Mouse (Mus musculus) midbrain, embryonic 11.5 days (tissue): ENCODE measurements around the gene Vangl1. TPM values are rescaled to one million over a fixed set of nuclear protein-coding genes. Genes with fewer than 3 reads are reported as not detected.

Source experiments
- ATAC-seq: fragments of 200-750 bp; cut with Nextera tagmentation; 2 replicates; pipeline ENCODE4 v1.8.0; 2017; ENCODE audit warnings: moderate TSS enrichment, moderate library complexity; ENCODE audit not compliant: low FRiP score
- DNase-seq: peaks from one replicate; pipeline ENCODE4 v3.0.0; 2015; ENCODE audit warnings: low spot score; ENCODE audit errors: missing footprints
- H3K27ac ChIP-seq: fragments of 300-500 bp; sonication (generic); 2 replicates; pipeline ENCODE4 v1.5.1; 2014; ENCODE audit warnings: low read depth, low read length
- H3K27me3 ChIP-seq: fragments of 300-500 bp; sonication (generic); 2 replicates; pipeline ENCODE4 v1.6.1; 2014; ENCODE audit warnings: mild to moderate bottlenecking, low read length, moderate library complexity, mixed read lengths; ENCODE audit not compliant: control insufficient read depth, insufficient read depth
- H3K36me3 ChIP-seq: fragments of 300-500 bp; sonication (generic); 2 replicates; pipeline ENCODE4 v1.6.1; 2014; ENCODE audit warnings: mild to moderate bottlenecking, low read length, moderate library complexity, mixed read lengths; ENCODE audit not compliant: control insufficient read depth, insufficient read depth
- H3K4me1 ChIP-seq: fragments of 300-500 bp; sonication (generic); 2 replicates; pipeline ENCODE4 v1.6.1; 2014; ENCODE audit warnings: low read length; ENCODE audit not compliant: control insufficient read depth, insufficient read depth
- H3K4me2 ChIP-seq: fragments of 300-500 bp; sonication (generic); 2 replicates; pipeline ENCODE4 v1.6.1; 2014; ENCODE audit warnings: mild to moderate bottlenecking, moderate library complexity
- H3K4me3 ChIP-seq: fragments of 300-500 bp; sonication (generic); 2 replicates; pipeline ENCODE4 v1.5.1; 2014; ENCODE audit warnings: low read depth, low read length
- H3K9ac ChIP-seq: fragments of 300-500 bp; sonication (generic); 2 replicates; pipeline ENCODE4 v1.6.1; 2014; ENCODE audit warnings: low read length
- H3K9me3 ChIP-seq: fragments of 300-500 bp; sonication (generic); 2 replicates; pipeline ENCODE4 v1.6.1; 2016; ENCODE audit warnings: low read length; ENCODE audit not compliant: control insufficient read depth
- WGBS: fragments of 180-500 bp; shearing (Covaris S2); extraction: QIAGEN DNeasy Blood & Tissue Kit; methylation state at CpG from one replicate; pipeline ENCODE4 v1.1.7; 2014; 5-methylcytosine and 5-hydroxymethylcytosine counted together
- polyA plus RNA-seq: library from polyadenylated mRNA; unstranded; fragments of >200 nt; fragmentation: Nextera tagmentation; extraction: Ambion mirVana; gene quantifications from 2 replicates; pipeline ENCODE4 v1.2.1, GENCODE M21; 2014

The Vangl1 gene
- polyA plus RNA-seq, 1 experiment from 2014 or later = 9.3 TPM

GRCm38 (mm10) chr3:102222756-102223155 lies 18.3 kb upstream of the Vangl1 start:
- 84% methylated on average over 8 of the region's 8 CpGs for WGBS
- Histone ChIP-seq H3K4me3 (no peak overlapping the region), H3K4me1 (no peaks in the 10 kb centered on the region), H3K9ac (no peak overlapping the region), H3K36me3 (no peaks in the 10 kb centered on the region), H3K27ac (no peak overlapping the region), H3K9me3 (no peaks in the 10 kb centered on the region; the same call in 1 of the 2 replicates), H3K4me2 (no peak overlapping the region), H3K27me3 (no peaks in the 10 kb centered on the region)
- no peak for ATAC-seq
- peak; percentile 56 for DNase-seq

- no peaks in the 10 kb centered on the region for H3K27me3 ChIP-seq
- WGBS = 79% methylated on average over 2 of the region's 2 CpGs
- DNase-seq (peak; percentile 75), ATAC-seq (no peak)
- no peaks in the 10 kb centered on the region for H3K36me3 ChIP-seq
- no peak overlapping the region for H3K9ac ChIP-seq
- H3K4me1 ChIP-seq = no peaks in the 10 kb centered on the region
- no peak overlapping the region for H3K4me3 ChIP-seq
- H3K4me2 ChIP-seq = no peak overlapping the region
- no peaks in the 10 kb centered on the region for H3K9me3 ChIP-seq
- H3K27ac ChIP-seq = no peak overlapping the region
These were observed 13.8 kb upstream of the Vangl1 start for GRCm38 (mm10) chr3:102218301-102218700.

GRCm38 (mm10) chr3:102214736-102215135 lies 10.2 kb upstream of the Vangl1 start:
- no peaks in the 10 kb centered on the region for H3K9me3 ChIP-seq
- WGBS = 89% methylated on average over 4 of the region's 4 CpGs
- no peak overlapping the region for H3K4me2 ChIP-seq
- H3K4me3 ChIP-seq = no peak overlapping the region
- H3K4me1 ChIP-seq = no peaks in the 10 kb centered on the region
- H3K36me3 ChIP-seq = no peaks in the 10 kb centered on the region
- no peak overlapping the region for H3K27ac ChIP-seq
- H3K27me3 ChIP-seq = no peaks in the 10 kb centered on the region
- no peak for ATAC-seq
- H3K9ac ChIP-seq = no peak overlapping the region
- DNase-seq = peak; percentile 6

GRCm38 (mm10) chr3:102214299-102214698 lies 9.8 kb upstream of the Vangl1 start:
- Histone ChIP-seq H3K4me3 (no peak overlapping the region), H3K4me1 (no peaks in the 10 kb centered on the region), H3K4me2 (no peak overlapping the region), H3K27ac (no peak overlapping the region), H3K36me3 (no peaks in the 10 kb centered on the region), H3K27me3 (no peaks in the 10 kb centered on the region), H3K9ac (no peak overlapping the region), H3K9me3 (no peaks in the 10 kb centered on the region)
- 68% methylated on average over 4 of the region's 4 CpGs for WGBS
- DNase-seq (no peak), ATAC-seq (no peak)

DNA sequence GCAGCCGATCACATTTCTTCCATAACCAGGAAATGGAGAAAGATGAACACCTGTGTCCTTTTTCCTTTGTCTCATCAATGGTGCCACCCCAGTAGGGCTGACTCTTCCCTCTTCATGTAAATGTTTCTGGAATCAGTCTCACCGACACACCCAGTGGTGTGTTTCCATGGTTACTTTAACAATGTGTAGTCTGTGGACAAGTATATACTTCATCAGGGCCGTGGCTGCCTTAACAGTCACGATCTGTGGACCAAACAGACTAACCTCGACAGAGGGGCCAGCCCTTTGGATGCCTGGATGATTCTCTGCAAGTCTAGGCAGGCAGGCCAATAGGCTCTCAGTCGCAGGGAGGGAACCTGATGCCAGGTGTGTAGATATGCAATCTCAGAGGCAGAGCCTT lies 8.4 kb upstream of the Vangl1 start:
- WGBS = 71% methylated on average over 6 of the region's 6 CpGs

DNA sequence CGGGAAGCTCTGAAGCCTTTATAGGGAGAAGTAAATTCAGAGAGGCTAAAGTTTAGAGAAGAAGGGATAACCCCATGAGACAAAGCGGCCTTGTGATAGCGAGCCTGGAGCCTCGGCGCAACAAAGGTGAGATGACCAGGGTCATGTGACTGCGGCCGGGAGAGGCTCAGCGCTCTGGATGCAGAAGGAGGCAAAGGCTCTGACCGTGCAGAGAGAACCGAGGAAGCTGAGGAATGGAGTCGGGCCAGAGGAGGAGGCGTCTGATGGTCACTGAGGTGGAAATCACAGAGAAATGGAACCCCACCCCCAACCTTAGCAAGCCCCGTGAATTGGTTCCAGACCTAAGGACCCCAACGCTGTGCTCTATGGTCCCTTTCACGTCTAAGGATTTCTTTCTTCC lies 7.8 kb upstream of the Vangl1 start:
- Histone ChIP-seq H3K27ac (no peak overlapping the region), H3K27me3 (no peaks in the 10 kb centered on the region), H3K4me1 (no peaks in the 10 kb centered on the region), H3K9ac (no peak overlapping the region), H3K4me3 (no peak overlapping the region), H3K4me2 (no peak overlapping the region), H3K9me3 (no peaks in the 10 kb centered on the region), H3K36me3 (no peaks in the 10 kb centered on the region)
- 90% methylated on average over 15 of the region's 15 CpGs for WGBS
- DNase-seq (no peak), ATAC-seq (no peak)

More for the DNA sequence above, 8.4 kb upstream of the Vangl1 start:
- Histone ChIP-seq H3K9ac (no peak overlapping the region), H3K9me3 (no peaks in the 10 kb centered on the region), H3K27ac (no peak overlapping the region), H3K4me2 (no peak overlapping the region), H3K36me3 (no peaks in the 10 kb centered on the region), H3K4me3 (no peak overlapping the region), H3K4me1 (no peaks in the 10 kb centered on the region), H3K27me3 (no peaks in the 10 kb centered on the region)
- DNase-seq = peak; percentile 47
- ATAC-seq = no peak

GRCm38 (mm10) chr3:102211340-102211739 lies 6.8 kb upstream of the Vangl1 start:
- no peak overlapping the region for H3K9ac ChIP-seq
- DNase-seq = no peak
- H3K4me2 ChIP-seq = no peak overlapping the region
- H3K27me3 ChIP-seq = peaks cover 4% of the 10 kb centered on the region; the same call in 1 of the 2 replicates
- H3K27ac ChIP-seq = no peak overlapping the region
- 80% methylated on average over 2 of the region's 2 CpGs for WGBS
- no peaks in the 10 kb centered on the region for H3K9me3 ChIP-seq
- no peak overlapping the region for H3K4me3 ChIP-seq
- no peak for ATAC-seq
- no peaks in the 10 kb centered on the region for H3K4me1 ChIP-seq
- no peaks in the 10 kb centered on the region for H3K36me3 ChIP-seq

- ATAC-seq (no peak), DNase-seq (peak; percentile 82)
- no peak overlapping the region for H3K9ac ChIP-seq
- H3K27ac ChIP-seq = no peak overlapping the region
- no peaks in the 10 kb centered on the region for H3K36me3 ChIP-seq
- 66% methylated on average over 3 of the region's 3 CpGs for WGBS
- no peaks in the 10 kb centered on the region for H3K4me1 ChIP-seq
- no peaks in the 10 kb centered on the region for H3K9me3 ChIP-seq
- peaks cover 10% of the 10 kb centered on the region for H3K27me3 ChIP-seq
- no peak overlapping the region for H3K4me3 ChIP-seq
- H3K4me2 ChIP-seq = no peak overlapping the region
These were observed 6.3 kb upstream of the Vangl1 start for GRCm38 (mm10) chr3:102210775-102211174.

DNA sequence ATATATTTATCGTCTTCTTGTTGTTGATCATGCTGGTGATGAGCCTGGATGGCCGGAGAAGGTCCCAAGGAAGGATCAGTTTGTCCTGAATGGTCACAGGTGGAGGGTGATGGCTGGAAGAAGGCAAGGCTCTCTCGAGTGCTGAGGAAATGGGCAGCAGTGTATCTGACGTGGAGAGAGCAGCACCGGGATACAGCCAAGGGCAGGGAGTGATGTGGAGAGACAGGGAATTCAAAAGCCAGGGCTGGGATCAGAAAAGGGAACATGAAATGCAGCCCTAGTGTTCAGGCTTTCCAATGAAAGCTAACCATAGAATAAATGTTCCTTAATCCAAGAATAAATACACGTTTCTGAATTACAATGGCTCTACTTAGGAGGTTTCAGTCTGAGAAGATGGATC lies 4.4 kb upstream of the Vangl1 start:
- H3K4me3 ChIP-seq = no peak overlapping the region
- H3K36me3 ChIP-seq = no peaks in the 10 kb centered on the region
- 75% methylated on average over 6 of the region's 6 CpGs for WGBS
- DNase-seq (peak; percentile 61), ATAC-seq (no peak)
- no peak overlapping the region for H3K4me2 ChIP-seq
- no peak overlapping the region for H3K27ac ChIP-seq
- H3K9ac ChIP-seq = no peak overlapping the region
- peaks cover 22% of the 10 kb centered on the region for H3K27me3 ChIP-seq
- H3K9me3 ChIP-seq = no peaks in the 10 kb centered on the region
- H3K4me1 ChIP-seq = peaks cover 6% of the 10 kb centered on the region; the same call in 1 of the 2 replicates

GRCm38 (mm10) chr3:102205458-102205830 lies 951 bp upstream of the Vangl1 start:
- WGBS = 7% methylated on average over 7 of the region's 7 CpGs
- DNase-seq (no peak), ATAC-seq (no peak)
- H3K27me3 ChIP-seq = peaks cover 44% of the 10 kb centered on the region
- H3K27ac ChIP-seq = no peak overlapping the region
- no peaks in the 10 kb centered on the region for H3K36me3 ChIP-seq
- no peak overlapping the region for H3K9ac ChIP-seq
- no peaks in the 10 kb centered on the region for H3K9me3 ChIP-seq
- no peak overlapping the region for H3K4me3 ChIP-seq
- peaks cover 15% of the 10 kb centered on the region for H3K4me1 ChIP-seq
- peak overlapping the region; percentile 95 for H3K4me2 ChIP-seq
